Mouse (Mus musculus): Measurements from ENCODE around the gene Ada. TPM values are rescaled to one million over a fixed set of nuclear protein-coding genes. Genes with fewer than 3 reads are reported as not detected.
"Not testable (repeated sequence)": the region's sequence is repeated elsewhere in the genome, so short reads cannot be mapped to it uniquely, and the experiment has no call there.

Ada gene
- polyA plus RNA-seq, 1 experiment = 3.1 TPM

DNA sequence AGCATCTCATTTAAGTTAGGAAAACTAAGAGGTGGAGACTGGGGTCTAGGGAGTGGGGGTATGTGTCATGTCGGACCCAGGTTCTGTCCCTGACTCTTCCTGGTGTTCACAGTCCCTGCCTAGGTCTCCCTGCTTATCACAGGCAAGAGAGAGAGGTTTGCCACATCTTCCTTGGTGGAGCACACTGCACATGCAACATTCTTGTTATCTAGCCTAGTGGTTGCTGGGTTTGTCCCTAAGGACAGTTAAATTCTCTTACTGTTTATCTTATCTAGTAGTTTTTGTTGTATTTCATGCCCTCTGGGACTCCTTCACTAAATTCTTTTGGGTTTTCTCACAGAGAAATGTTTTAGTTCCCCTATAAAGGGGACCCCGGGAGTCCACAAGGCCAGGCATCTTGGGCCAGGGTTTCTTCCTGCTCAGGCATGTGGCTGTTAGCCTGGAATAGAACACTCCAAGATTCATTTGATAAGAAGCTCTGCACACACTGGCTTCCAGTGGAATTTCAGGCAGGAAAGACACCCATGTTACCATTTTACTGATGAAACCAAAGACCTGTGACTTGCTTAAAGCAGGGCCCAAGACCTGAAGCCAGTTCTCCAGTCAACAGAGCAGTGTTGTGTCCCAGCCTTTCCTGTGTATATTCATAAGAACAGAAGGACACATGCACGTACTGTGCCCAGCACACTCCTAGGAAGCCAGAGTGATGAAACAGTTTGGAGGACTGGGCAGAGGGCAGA is 57.0 kb downstream of the Ada start:
- no peak for TF ChIP-seq POLR2A (IDR thresholded peaks at IDR 0.05; ENCODE audit: borderline replicate concordance, extremely low read depth, insufficient read depth, insufficient read length, poor library complexity, severe bottlenecking)
- DNase-seq (ENCODE audit: low read depth) = no peak

- no peak for DNase-seq (ENCODE audit: low read depth)
- TF ChIP-seq POLR2A (IDR thresholded peaks at IDR 0.05; ENCODE audit: borderline replicate concordance, extremely low read depth, insufficient read depth, insufficient read length, poor library complexity, severe bottlenecking) = no peak
- no peak for TF ChIP-seq CTCF (IDR thresholded peaks at IDR 0.05; ENCODE audit: borderline replicate concordance, extremely low read depth, insufficient read depth, insufficient read length)
These were observed 58.0 kb downstream of the Ada start for GRCm38 (mm10) chr2:163691846-163692605.

DNA sequence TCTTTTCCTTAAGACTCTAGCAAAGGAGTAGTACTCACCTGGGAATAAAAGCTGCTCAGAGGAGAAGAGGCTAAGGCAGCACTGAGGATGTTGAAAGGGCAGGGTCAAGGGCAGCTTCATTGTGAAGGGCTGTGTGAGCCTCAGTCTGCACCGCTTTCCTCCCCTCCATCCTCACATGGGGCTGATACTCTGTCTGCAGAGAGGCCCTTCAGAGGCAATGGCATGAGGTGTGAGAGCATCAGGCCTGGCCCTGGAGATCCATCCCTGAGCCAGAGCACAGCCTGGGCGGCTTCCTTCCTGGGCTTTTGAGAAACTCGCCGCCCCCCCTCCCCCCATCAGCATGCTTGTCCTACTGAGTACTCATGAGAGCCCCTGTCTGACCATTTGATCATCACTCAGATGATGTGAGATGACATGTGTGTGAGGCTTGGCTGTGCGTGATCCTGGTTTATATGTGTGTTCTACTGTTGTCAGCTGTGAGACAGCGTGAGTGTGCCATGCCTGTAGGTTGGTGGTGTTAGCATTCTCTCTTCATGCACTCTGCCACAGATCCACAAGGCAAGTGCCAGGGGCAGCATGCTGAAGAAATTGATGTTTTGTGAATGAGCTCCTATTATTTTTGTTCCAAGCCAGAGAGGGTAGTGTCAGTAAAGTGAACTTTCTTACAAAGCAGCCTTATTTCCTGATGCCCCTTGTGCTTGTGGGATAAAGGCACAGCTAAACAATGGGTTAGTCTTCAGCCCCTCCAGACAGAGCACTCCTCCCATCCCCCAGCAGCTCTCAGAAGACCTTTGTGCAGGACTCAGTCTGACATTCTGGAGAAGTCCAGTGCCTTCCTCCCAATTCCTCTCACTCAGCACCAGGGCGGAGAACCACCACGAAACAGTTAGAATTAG is 59.4 kb downstream of the Ada start:
- peak; percentile 9 for DNase-seq (ENCODE audit: low read depth)
- TF ChIP-seq POLR2A (IDR thresholded peaks at IDR 0.05; ENCODE audit: borderline replicate concordance, extremely low read depth, insufficient read depth, insufficient read length, poor library complexity, severe bottlenecking) = no peak
- no peak for TF ChIP-seq CTCF (IDR thresholded peaks at IDR 0.05; ENCODE audit: borderline replicate concordance, extremely low read depth, insufficient read depth, insufficient read length)

GRCm38 (mm10) chr2:163689771-163690170 is 60.3 kb downstream of the Ada start:
- no peak for DNase-seq (ENCODE audit: low read depth)
- no peak for TF ChIP-seq CTCF (IDR thresholded peaks at IDR 0.05; ENCODE audit: borderline replicate concordance, extremely low read depth, insufficient read depth, insufficient read length)
- TF ChIP-seq POLR2A (IDR thresholded peaks at IDR 0.05; ENCODE audit: borderline replicate concordance, extremely low read depth, insufficient read depth, insufficient read length, poor library complexity, severe bottlenecking) = no peak

- not testable (repeated sequence) for DNase-seq (ENCODE audit: low read depth)
These were observed 61.7 kb downstream of the Ada start for GRCm38 (mm10) chr2:163688377-163688776.

- no peak for DNase-seq (ENCODE audit: low read depth)
- TF ChIP-seq POLR2A (IDR thresholded peaks at IDR 0.05; ENCODE audit: borderline replicate concordance, extremely low read depth, insufficient read depth, insufficient read length, poor library complexity, severe bottlenecking) = no peak
- no peak for TF ChIP-seq CTCF (IDR thresholded peaks at IDR 0.05; ENCODE audit: borderline replicate concordance, extremely low read depth, insufficient read depth, insufficient read length)
These were observed 63.2 kb downstream of the Ada start for GRCm38 (mm10) chr2:163686886-163687285.

DNA sequence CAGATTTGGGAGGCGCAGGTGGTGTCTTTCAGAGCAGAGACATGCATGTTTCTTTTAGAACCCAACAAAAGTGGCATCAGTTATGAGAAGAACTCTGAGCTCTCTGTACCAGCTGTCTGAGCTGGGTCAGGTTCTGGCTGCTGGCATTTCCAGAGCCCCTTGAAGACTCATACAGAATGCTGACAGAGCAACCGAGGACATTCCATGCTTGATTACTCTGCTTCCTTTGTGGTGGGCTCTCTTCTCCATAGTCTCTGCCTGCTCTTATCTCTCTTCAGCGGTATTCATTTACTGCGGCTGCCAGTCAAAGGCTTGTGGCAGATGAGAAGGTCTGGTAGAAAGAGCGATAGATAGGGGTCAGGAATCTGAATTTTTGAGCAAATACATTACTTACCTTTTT is 63.8 kb downstream of the Ada start:
- peak; percentile 7 for DNase-seq (ENCODE audit: low read depth)
- no peak for TF ChIP-seq CTCF (IDR thresholded peaks at IDR 0.05; ENCODE audit: borderline replicate concordance, extremely low read depth, insufficient read depth, insufficient read length)
- no peak for TF ChIP-seq POLR2A (IDR thresholded peaks at IDR 0.05; ENCODE audit: borderline replicate concordance, extremely low read depth, insufficient read depth, insufficient read length, poor library complexity, severe bottlenecking)

GRCm38 (mm10) chr2:163685761-163686200 is 64.3 kb downstream of the Ada start:
- TF ChIP-seq POLR2A (IDR thresholded peaks at IDR 0.05; ENCODE audit: borderline replicate concordance, extremely low read depth, insufficient read depth, insufficient read length, poor library complexity, severe bottlenecking) (no peak), CTCF (IDR thresholded peaks at IDR 0.05; ENCODE audit: borderline replicate concordance, extremely low read depth, insufficient read depth, insufficient read length) (no peak)
- DNase-seq (ENCODE audit: low read depth) = peak; percentile 28

DNA sequence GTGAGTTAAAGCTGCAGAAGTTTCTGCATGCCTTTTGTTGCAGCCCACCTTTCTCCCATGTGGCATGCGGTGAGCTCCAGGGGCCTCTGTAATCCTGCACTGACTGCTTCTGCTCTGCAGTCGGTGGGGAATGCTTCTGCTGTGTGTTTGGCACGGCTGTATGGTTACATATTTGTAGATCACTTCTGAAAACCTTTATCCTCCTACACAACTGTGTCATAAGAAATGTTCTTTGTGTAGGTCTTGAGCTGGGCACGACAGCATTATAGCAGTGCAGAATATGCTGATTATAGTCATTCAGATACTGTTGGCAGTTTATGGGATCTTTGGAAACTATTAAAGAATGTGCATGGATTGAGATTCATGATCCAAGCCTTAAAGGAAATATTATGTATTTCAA is 64.8 kb downstream of the Ada start:
- TF ChIP-seq POLR2A (IDR thresholded peaks at IDR 0.05; ENCODE audit: borderline replicate concordance, extremely low read depth, insufficient read depth, insufficient read length, poor library complexity, severe bottlenecking) (no peak), CTCF (IDR thresholded peaks at IDR 0.05; ENCODE audit: borderline replicate concordance, extremely low read depth, insufficient read depth, insufficient read length) (no peak)
- DNase-seq (ENCODE audit: low read depth) = no peak

GRCm38 (mm10) chr2:163682344-163682743 is 67.7 kb downstream of the Ada start:
- DNase-seq (ENCODE audit: low read depth) = no peak
- no peak for TF ChIP-seq POLR2A (IDR thresholded peaks at IDR 0.05; ENCODE audit: borderline replicate concordance, extremely low read depth, insufficient read depth, insufficient read length, poor library complexity, severe bottlenecking)
- TF ChIP-seq CTCF (IDR thresholded peaks at IDR 0.05; ENCODE audit: borderline replicate concordance, extremely low read depth, insufficient read depth, insufficient read length) = no peak

GRCm38 (mm10) chr2:163676745-163677144 is 73.3 kb downstream of the Ada start:
- no peak for DNase-seq (ENCODE audit: low read depth)
- TF ChIP-seq POLR2A (IDR thresholded peaks at IDR 0.05; ENCODE audit: borderline replicate concordance, extremely low read depth, insufficient read depth, insufficient read length, poor library complexity, severe bottlenecking) (no peak), CTCF (IDR thresholded peaks at IDR 0.05; ENCODE audit: borderline replicate concordance, extremely low read depth, insufficient read depth, insufficient read length) (no peak)

Other genes starting within 250 kb of the Ada start
- 0.05 TPM in 1 of 2 replicates, not detected in the other for gene Hnf4a, start 243.4 kb downstream of the Ada start, polyA plus RNA-seq (2012; rRNA removed)
- gene Ttpal, start 147.9 kb downstream of the Ada start, polyA plus RNA-seq (2012; rRNA removed) = 32.5 and 35.8 TPM in 2 replicates
- gene Serinc3, start 105.1 kb downstream of the Ada start, polyA plus RNA-seq (2012; rRNA removed) = 88.3 and 93.9 TPM in 2 replicates
- 66.6 and 73.9 TPM in 2 replicates for gene Pkig, start 91.9 kb downstream of the Ada start, polyA plus RNA-seq (2012; rRNA removed)
- gene Ccn5, start 70.6 kb upstream of the Ada start, polyA plus RNA-seq (2012; rRNA removed) = 0.24 and 0.27 TPM in 2 replicates
- 0.03 and 0.08 TPM in 2 replicates for gene Kcnk15, start 103.4 kb upstream of the Ada start, polyA plus RNA-seq (2012; rRNA removed)
- gene Rims4, start 168.4 kb upstream of the Ada start, polyA plus RNA-seq (2012; rRNA removed) = 5.6 and 13.4 TPM in 2 replicates
- 139 and 214 TPM in 2 replicates for gene Ywhab, start 244.7 kb upstream of the Ada start, polyA plus RNA-seq (2012; rRNA removed)

Measured in brain, embryonic 14.5 days (tissue).